Mouse (Mus musculus) hematopoietic multipotent progenitor cell, adult 10-12 weeks (in vitro differentiated cells): ENCODE data around the gene Vmn1r64. TPM values are rescaled to one million over a fixed set of nuclear protein-coding genes. Genes with fewer than 3 reads are reported as not detected.

Experiments
- polyA plus RNA-seq: library from polyadenylated mRNA; stranded (reverse); fragments of >175 nt; gene quantifications from 2 replicates; pipeline ENCODE4 v1.2.3, GENCODE M21; 2012; ENCODE audit warnings: low replicate concordance

Gene Vmn1r64
- not detected in 2 replicates for polyA plus RNA-seq

DNA sequence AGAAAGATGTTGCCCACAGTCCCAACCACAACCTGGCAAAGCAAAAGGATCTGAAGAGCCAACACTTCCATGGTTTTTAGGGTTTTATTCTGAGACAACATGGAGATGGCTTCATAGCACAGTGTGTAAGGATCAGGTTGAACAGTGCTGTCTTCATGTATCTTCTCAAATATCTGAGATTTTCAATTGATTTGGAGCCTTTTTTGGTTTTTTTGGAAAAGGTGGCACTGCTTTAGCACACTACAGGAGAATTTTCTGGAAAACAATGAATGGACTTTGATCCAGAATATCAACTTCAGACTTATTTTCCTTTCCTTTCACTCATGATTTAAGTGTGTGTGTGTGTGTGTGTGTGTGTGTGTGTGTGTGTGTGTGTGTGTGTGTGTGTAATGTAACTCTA, at the start of gene Vmn1r64:
Gene Vmn1r64 (minus strand): TSS at position 101 of the 400 bp plus-strand sequence.

Other genes with a start within 250 kb of the Vmn1r64 start
- not detected in 2 replicates for gene Vmn1r62, start 210.9 kb downstream of the Vmn1r64 start, polyA plus RNA-seq
- not detected in 2 replicates for gene Vmn1r63, start 79.1 kb downstream of the Vmn1r64 start, polyA plus RNA-seq
- not detected in 2 replicates for gene Vmn1r65, start 126.5 kb upstream of the Vmn1r64 start, polyA plus RNA-seq
- not detected in 2 replicates for gene Nlrp4c, start 160.6 kb upstream of the Vmn1r64 start, polyA plus RNA-seq